Mouse (Mus musculus) embryonic fibroblast, embryonic 13.5 days (primary cell): ENCODE measurements around the gene Lalba. TPM values are rescaled to one million over a fixed set of nuclear protein-coding genes. Genes with fewer than 3 reads are reported as not detected.
A peak's percentile ranks its signal among the peaks of the same experiment; 100 is the strongest.
"Not testable (repeated sequence)": the region's sequence is repeated elsewhere in the genome, so short reads cannot be mapped to it uniquely, and the experiment has no call there.

Experiments used
- H3K27ac ChIP-seq: 2 replicates; pipeline ENCODE4 v1.5.1; 2012; ENCODE audit warnings: low read length, control low read depth, inconsistent platforms; ENCODE audit not compliant: insufficient read depth
- H3K4me1 ChIP-seq: 2 replicates; pipeline ENCODE4 v1.6.1; 2011; ENCODE audit warnings: low read length; ENCODE audit not compliant: control insufficient read depth, insufficient read depth
- H3K4me3 ChIP-seq: 2 replicates; pipeline ENCODE4 v1.5.1; 2011; ENCODE audit warnings: mild to moderate bottlenecking, control low read depth, low read length; ENCODE audit not compliant: insufficient read depth
- CTCF ChIP-seq: IDR thresholded peaks from 2 replicates; pipeline ENCODE4 v1.5.1; 2011; ENCODE audit warnings: mild to moderate bottlenecking, control low read depth, low read length, moderate library complexity, borderline replicate concordance; ENCODE audit not compliant: insufficient read depth
- POLR2A ChIP-seq: IDR thresholded peaks from 2 replicates; pipeline ENCODE4 v1.6.1; 2011; ENCODE audit warnings: low read depth, mild to moderate bottlenecking, control low read depth, low read length, moderate library complexity
- polyA plus RNA-seq: library from polyadenylated mRNA; stranded (reverse); fragments of >200 nt; gene quantifications from 2 replicates; pipeline ENCODE4 v1.2.4, GENCODE M21; 2011; ENCODE audit warnings: low read depth; ENCODE audit not compliant: missing spikeins, insufficient read length

Gene Lalba
- not detected in 2 replicates for polyA plus RNA-seq

DNA sequence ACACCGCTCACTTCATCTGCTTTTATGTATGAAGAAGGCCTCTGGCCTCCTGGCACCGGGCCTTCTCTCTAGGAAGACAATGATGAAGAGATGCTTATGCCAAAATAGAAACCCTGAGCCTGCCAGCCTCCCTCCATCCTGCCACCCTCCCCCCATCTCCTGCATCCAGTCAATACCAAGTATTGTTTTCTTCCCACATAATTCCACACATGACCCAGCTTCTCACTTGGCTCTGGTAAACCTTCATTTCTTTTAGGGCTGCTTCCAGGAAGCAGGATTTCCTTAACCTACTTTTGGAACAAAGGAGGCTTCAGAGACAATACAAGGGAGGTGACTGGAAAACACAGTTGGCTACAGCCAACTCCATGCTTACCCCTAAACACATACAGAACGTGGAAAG, at the start of gene Lalba:
Lalba (minus strand) TSS at position 21 of the 400 bp plus-strand sequence.
- Histone ChIP-seq H3K4me3 (no peak within 1 kb of the TSS), H3K4me1 (no peaks in the 10 kb centered on the region), H3K27ac (no peak within 1 kb of the TSS)
- TF ChIP-seq CTCF = no peak
- no peak for TF ChIP-seq POLR2A

DNA sequence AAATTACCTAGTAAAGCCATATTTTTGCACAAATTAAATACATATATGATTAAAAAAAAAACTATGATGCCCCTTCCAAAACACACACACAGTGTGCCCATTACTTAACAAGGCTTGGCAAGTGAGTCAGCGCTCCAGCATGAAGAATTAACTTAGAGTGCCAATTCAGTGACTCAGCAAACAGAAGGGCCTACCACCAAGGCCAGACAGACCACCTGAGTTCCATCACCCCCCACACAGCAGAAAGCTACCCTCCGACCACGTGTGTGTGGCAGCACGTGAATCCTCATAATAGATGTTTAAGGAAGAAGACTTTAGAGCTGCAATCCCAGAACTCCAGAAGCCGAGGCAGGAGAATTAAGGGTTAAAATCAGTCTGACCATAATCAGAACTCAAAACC, 49.8 kb upstream of the Lalba start:
- H3K4me3 ChIP-seq = peak overlapping the region; percentile 75
- TF ChIP-seq POLR2A = peak; percentile 29
- TF ChIP-seq CTCF = no peak
- H3K27ac ChIP-seq = peak overlapping the region; percentile 96
- H3K4me1 ChIP-seq = peaks cover 14% of the 10 kb centered on the region

DNA sequence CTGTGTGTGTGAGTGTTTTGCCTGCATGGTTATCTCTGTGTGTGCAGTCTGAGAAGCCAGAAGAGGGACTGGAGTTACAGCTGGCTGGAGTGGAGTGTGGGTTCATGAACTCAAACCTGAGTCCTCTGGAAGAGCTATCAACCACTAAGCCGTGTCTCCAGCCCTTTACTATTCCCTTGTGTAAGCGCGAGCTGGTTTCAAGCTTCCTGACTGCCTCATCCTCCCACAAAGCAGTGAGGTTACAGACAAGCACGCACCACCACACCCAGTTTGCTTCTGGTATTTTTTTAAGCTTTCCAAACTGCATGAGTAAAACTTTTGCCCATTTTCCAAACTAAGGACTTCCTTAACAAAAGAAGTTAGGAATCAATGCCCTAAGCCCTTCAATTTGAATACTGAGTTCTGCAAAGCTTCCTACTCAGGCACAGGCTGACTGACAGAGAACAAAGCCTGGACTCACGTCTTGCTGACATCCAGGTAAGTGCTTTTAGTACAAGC, 45.6 kb upstream of the Lalba start:
- peak overlapping the region; percentile 93 for H3K27ac ChIP-seq
- TF ChIP-seq CTCF = no peak
- TF ChIP-seq POLR2A = no peak
- peaks cover 18% of the 10 kb centered on the region for H3K4me1 ChIP-seq
- H3K4me3 ChIP-seq = no peak overlapping the region

DNA sequence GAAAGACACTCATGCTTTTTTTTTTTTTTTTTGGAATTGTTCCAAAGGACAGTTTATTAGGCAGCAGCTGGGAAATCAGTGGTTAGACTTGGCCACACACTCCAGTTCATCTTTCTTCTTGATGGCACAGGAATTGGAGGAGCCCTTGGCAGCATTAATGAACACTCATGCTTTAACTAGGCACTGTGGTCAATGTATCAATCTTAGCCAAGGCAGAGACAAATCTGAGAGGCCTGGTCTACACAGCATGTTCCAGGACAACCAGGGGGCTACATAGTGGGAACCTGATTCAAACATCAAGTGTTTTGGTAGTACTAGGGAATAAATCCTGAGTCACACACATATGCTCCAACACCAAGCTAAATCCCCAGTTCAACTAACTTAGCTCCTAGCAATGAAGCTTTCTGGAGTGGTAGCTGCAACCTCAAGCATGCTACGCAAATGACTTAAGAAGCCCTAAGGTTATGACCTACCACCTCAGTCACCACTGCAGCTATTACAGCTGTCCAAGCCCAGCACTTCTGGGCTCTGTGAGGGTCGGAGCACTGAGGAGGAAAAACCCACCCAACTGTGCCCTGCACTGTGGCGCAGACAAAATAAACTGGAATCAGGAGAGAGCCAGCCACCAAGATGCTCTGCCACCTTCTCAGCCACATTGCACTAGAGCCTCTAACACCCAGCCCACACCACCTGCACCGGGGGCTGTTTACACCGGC, 44.7 kb upstream of the Lalba start:
- TF ChIP-seq CTCF (no peak), POLR2A (no peak)
- H3K4me1 ChIP-seq = peaks cover 18% of the 10 kb centered on the region
- peak overlapping the region; percentile 93 for H3K27ac ChIP-seq
- no peak overlapping the region for H3K4me3 ChIP-seq

DNA sequence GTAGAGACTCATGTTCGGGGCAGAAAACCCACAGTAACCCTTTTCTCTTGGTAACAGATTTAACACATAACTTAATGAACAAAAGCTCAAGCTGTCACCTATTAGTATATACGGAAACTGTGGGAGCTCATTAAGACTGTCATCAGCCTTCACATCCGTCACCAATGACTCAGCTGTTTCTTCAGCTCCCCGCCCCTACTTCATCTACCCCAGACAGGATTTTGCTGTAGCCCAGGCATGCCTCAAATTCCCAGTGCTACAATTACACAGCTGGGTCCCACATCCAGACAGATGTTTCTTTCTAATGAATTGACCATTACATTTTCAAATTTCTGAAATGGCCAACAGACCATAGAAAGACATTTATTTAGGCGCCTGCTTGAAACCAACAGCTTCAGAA, 43.5 kb upstream of the Lalba start:
- Histone ChIP-seq H3K27ac (peak overlapping the region; percentile 94), H3K4me1 (peaks cover 18% of the 10 kb centered on the region), H3K4me3 (no peak overlapping the region)
- TF ChIP-seq POLR2A (no peak), CTCF (no peak)

DNA sequence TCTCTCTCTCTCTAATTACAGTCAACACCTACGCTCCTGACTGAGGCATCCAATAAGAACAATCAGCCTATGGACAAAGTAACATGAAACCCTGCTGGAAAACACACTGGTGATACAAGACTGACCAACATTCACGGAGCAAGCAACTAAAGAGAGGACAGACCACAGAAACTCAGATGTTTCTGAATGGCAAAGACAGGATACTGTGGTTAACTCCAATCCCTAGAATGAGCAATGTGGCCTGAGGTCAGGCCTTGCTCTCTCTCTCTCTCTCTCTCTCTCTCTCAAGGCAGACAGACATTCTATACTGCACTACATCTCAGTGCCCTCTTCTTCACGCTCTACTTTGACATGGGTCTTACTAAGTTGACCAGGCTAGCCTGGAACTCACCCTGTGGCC, 38.7 kb upstream of the Lalba start:
- 0 out of 2 replicates have a peak, but pooled peaks cover under 1% of the 10 kb centered on the region for H3K4me1 ChIP-seq
- no peak for TF ChIP-seq CTCF
- no peak for TF ChIP-seq POLR2A

DNA sequence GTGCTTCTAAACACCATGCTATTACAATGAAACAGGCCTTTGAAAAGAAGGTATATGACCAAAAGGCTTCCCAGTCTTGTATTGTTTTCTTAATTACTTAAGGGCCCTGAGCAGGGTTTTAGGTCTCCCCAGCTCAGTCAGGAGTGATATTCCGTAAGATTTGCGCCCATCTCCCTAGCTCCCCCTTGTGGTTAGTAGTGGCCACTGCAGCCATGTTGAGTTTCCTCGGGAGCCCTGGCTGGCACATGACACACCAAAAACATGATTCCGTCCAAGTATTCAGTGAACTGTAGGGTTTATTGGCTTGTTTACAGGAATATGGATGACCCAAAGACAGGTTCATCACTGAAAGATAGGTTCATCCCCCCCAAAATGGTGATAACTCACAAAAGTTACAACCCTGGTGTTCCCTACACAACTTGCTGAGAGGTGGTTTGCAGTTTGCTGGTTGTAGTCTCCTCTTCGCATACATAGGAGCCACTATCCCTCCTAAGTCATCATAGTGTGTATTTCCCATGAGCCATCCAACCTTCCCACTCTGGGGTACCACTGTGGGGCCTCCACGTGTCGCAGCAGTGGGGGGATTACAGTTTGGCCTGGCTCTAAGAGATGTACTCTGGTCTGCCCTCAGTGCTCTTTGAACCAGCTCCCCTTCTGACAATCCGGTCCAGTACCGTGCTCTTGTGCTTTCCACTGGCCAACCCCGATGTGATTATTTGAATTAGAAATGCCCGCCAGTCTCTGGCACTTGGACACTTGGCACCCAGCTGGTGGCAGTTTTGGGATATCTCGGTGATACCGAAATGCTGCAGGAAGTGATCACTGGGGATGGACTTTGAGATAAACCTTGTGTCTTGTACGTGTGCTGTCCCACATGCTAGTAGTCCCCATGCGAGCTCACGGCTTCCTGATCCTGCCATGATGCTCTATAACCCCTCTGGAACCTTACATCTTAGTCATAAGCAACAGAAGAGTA, 35.1 kb upstream of the Lalba start:
- peak; percentile 67; the same call in 1 of the 2 replicates for TF ChIP-seq CTCF
- no peak for TF ChIP-seq POLR2A
- Histone ChIP-seq H3K4me1 (no peaks in the 10 kb centered on the region), H3K27ac (no peak overlapping the region)

More for the DNA sequence above, 38.7 kb upstream of the Lalba start:
- peak overlapping the region; percentile 25; the same call in 1 of the 2 replicates for H3K27ac ChIP-seq
- H3K4me3 ChIP-seq = no peak overlapping the region

DNA sequence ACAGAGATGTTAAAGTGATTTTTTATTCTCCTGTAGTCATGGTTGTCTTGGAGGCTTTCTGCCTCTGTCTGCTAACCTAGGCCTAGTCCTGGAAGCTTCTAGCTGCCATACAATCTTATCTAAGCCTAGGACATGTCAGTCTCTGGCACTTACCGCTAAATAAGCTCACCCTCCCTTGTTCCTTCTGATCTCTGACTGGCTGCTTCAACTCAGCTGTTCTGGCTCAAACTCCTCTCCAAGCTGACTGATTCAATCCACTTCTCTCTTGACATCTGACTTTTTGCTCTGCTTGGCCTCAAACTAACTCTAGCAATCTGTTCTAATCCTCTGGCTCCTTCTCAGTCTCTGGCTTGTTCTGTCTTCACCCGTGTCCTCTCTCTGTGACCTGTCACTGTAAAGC, 32.3 kb upstream of the Lalba start:
- H3K27ac ChIP-seq = not testable (repeated sequence)

More for the DNA sequence above, 35.1 kb upstream of the Lalba start:
- no peak overlapping the region for H3K4me3 ChIP-seq

DNA sequence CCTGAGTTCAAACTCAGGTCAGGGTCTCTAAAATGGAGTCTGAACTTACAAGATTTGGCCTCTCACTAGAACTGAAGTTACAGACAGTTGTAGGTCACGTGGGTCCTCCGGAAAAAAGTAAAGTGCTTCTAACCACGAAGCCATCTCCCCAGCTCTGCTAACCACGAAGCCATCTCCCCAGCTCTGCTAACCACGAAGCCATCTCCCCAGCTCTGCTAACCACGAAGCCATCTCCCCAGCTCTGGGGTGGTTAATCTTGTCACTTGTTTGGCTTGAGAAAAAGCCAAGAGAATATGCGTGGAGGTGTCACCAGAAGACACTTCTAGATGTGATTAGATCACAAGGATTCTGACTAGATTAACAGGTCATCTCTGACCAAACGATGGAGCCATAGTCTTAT, 31.6 kb upstream of the Lalba start:
- Histone ChIP-seq H3K27ac (peak overlapping the region; percentile 89; the same call in 1 of the 2 replicates), H3K4me1 (no peaks in the 10 kb centered on the region), H3K4me3 (no peak overlapping the region)
- TF ChIP-seq CTCF = no peak
- TF ChIP-seq POLR2A = no peak

More for the DNA sequence above, 32.3 kb upstream of the Lalba start:
- not testable (repeated sequence) for H3K4me1 ChIP-seq, H3K4me3 ChIP-seq

DNA sequence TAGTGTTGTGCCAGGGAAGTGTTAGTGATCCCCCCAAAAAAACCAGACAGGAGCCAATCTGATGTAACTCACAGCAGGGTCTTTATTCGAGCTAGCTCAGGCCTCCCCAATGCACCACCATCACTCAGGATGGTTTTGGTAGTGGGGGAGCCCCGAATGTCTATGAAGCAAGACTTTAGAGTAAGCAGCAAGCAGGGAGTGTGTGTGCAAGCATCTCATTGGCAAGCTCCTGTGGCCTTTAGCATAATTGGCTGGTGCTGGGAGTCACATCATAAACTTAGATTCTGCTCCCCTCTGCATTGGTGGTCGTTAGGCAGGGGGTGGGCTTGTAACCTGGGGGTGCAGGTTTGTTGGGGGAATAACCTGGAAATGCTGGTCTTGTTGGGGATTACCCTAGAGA, 31.2 kb upstream of the Lalba start:
- H3K27ac ChIP-seq = peak overlapping the region; percentile 89
- not testable (repeated sequence) for H3K4me1 ChIP-seq, H3K4me3 ChIP-seq
